Mouse (Mus musculus) spleen, postnatal 36 days (tissue): Measurements from ENCODE around the gene Epm2aip1.

ENCODE experiments used
- DNase-seq, 2 experiments: peaks; one replicate each; pipeline ENCODE4 v3.0.0; 2022; ENCODE audit warnings: low spot score in 2 of 2, mixed read lengths in 1 of 2

Epm2aip1 gene

GRCm38 (mm10) chr9:111271434-111272160, at the start of gene Epm2aip1, which contains the start of gene Mlh1:
TSS of gene Epm2aip1 (plus strand) at chr9:111271929.
TSS of gene Mlh1 (minus strand) at chr9:111271791.
- peak; percentile 98 to 99 for DNase-seq

GRCm38 (mm10) chr9:111223406-111223805, 48.3 kb upstream of the Epm2aip1 start:
- no peak for DNase-seq

GRCm38 (mm10) chr9:111228446-111228845, 43.3 kb upstream of the Epm2aip1 start:
- DNase-seq: no peak

GRCm38 (mm10) chr9:111234701-111235100, 37.0 kb upstream of the Epm2aip1 start:
- DNase-seq: no peak

GRCm38 (mm10) chr9:111237726-111238125, 34.0 kb upstream of the Epm2aip1 start:
- no peak for DNase-seq

- no peak for DNase-seq
Measured at GRCm38 (mm10) chr9:111239821-111240220, 31.9 kb upstream of the Epm2aip1 start.

GRCm38 (mm10) chr9:111243384-111243783, 28.3 kb upstream of the Epm2aip1 start:
- no peak for DNase-seq

GRCm38 (mm10) chr9:111245546-111245945, 26.2 kb upstream of the Epm2aip1 start:
- no peak for DNase-seq

- no peak for DNase-seq
Measured at GRCm38 (mm10) chr9:111247682-111248246, 24.0 kb upstream of the Epm2aip1 start.

- DNase-seq: no peak
Measured at GRCm38 (mm10) chr9:111252161-111252869, 19.4 kb upstream of the Epm2aip1 start.

- no peak for DNase-seq
Measured at GRCm38 (mm10) chr9:111260360-111260985, 11.3 kb upstream of the Epm2aip1 start.

GRCm38 (mm10) chr9:111261356-111261755, 10.4 kb upstream of the Epm2aip1 start:
- no peak for DNase-seq

GRCm38 (mm10) chr9:111267998-111268397, 3.7 kb upstream of the Epm2aip1 start:
- DNase-seq: no peak

- DNase-seq: no peak
Measured at GRCm38 (mm10) chr9:111270606-111271005, 1.1 kb upstream of the Epm2aip1 start.

GRCm38 (mm10) chr9:111271056-111271433, 684 bp upstream of the Epm2aip1 start:
- DNase-seq: no peak

GRCm38 (mm10) chr9:111272356-111272755, 627 bp downstream of the Epm2aip1 start:
- no peak for DNase-seq

- DNase-seq: no peak
Measured at GRCm38 (mm10) chr9:111272996-111273785, 1.5 kb downstream of the Epm2aip1 start.

GRCm38 (mm10) chr9:111273958-111274357, 2.2 kb downstream of the Epm2aip1 start:
- DNase-seq: no peak

GRCm38 (mm10) chr9:111275156-111275555, 3.4 kb downstream of the Epm2aip1 start:
- no peak for DNase-seq

- DNase-seq: no peak
Measured at GRCm38 (mm10) chr9:111285061-111285460, 13.3 kb downstream of the Epm2aip1 start.

- no peak for DNase-seq
Measured at GRCm38 (mm10) chr9:111285676-111286075, 13.9 kb downstream of the Epm2aip1 start.
